Mouse (Mus musculus): ENCODE measurements around the gene Pde7b. TPM values are rescaled to one million over a fixed set of nuclear protein-coding genes. Genes with fewer than 3 reads are reported as not detected.

Pde7b gene
- polyA plus RNA-seq, 1 experiment = not detected

DNA sequence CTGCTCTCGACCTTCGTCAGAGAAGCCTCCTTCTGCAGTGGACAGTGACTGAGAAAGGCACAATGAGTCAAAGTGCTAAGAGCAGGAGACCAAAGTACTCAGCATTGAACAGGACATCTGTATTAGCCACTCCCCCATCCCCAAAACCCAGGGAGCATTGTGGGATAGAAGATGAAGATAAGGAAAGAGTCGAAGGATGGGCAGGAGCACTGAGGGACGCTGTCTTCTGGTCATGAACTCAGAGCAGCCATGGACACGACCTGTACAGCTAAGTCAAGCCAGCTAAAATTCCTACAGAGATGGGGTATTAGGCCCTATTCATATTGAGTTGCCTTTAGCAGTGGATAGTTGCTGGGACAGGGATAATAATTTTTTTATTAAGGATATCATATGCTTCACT lies 321.9 kb downstream of the Pde7b start:
- 84% methylated on average over 5 of the region's 5 CpGs for WGBS
- TF ChIP-seq POLR2A (IDR thresholded peaks at IDR 0.05; ENCODE audit: insufficient read depth, low read depth, low read length) (no peak), CTCF (IDR thresholded peaks at IDR 0.05; ENCODE audit: insufficient read depth, low read depth, low read length) (no peak)
- H3K4me1 ChIP-seq (ENCODE audit: control insufficient read depth, insufficient read depth, low read length) = no peaks in the 10 kb centered on the region

DNA sequence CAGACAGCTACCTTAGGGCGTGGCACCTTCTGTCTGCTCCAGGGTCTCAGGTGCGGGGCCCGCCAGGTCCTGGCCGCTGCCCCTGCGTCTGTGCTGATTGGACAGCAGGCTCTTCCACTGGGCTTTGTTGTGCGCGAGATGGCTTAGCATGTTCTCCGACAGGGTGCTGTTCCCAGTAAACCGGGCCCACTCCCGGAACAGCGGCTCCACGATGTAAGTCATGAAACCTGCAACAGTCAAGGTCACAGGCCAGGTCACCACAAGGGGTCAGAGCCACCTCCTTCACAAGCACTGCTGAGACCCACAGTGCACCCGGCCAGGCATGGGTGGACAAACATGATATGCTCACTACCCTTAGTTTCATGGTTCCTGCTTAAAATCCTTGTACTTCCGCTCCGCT lies 324.5 kb downstream of the Pde7b start:
- Histone ChIP-seq H3K4me3 (ENCODE audit: insufficient read depth, low read depth, low read length) (no peak overlapping the region), H3K4me1 (ENCODE audit: control insufficient read depth, insufficient read depth, low read length) (no peaks in the 10 kb centered on the region), H3K27ac (ENCODE audit: insufficient read depth, low read depth, low read length) (no peak overlapping the region)
- TF ChIP-seq CTCF (IDR thresholded peaks at IDR 0.05; ENCODE audit: insufficient read depth, low read depth, low read length) = no peak
- TF ChIP-seq POLR2A (IDR thresholded peaks at IDR 0.05; ENCODE audit: insufficient read depth, low read depth, low read length) = no peak
- WGBS = 85% methylated on average over 15 of the region's 15 CpGs

More for the DNA sequence above, 321.9 kb downstream of the Pde7b start:
- Histone ChIP-seq H3K4me3 (ENCODE audit: insufficient read depth, low read depth, low read length) (no peak overlapping the region), H3K27ac (ENCODE audit: insufficient read depth, low read depth, low read length) (no peak overlapping the region)

DNA sequence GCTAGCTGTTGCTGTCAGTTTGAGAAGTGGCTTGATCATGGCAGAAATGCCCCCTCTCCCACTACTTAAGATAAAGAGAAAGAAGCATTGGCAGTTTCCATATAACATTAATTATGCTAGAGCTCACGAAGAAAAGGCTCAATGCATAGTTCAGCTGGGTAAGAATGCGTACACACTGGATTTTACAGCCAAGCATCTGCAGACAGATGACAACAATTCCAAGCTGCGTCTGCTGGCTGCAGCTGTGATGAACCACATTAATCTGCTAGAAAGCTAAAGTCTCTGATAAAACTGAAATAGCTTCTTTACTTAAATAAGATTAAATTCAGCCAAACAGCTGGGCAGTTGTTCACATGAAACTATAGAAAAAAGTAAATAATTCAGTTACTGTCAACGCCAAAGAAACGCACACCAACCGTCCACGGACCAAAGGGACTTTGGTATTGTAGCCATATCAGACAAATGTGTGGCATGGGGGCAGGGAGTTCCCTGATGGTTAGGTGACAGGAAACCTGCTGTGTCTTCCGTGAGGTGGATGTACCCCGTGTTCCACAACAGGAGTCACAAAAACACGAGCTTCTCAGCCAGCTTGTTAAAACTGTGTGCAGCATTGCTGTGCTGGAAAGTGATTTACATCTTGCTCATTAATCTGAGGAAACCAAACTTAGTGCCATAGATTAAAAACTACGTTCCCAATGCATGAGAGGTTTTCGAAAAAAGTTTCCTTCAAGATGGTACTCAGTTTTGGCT lies 326.1 kb downstream of the Pde7b start:
- WGBS = 71% methylated on average over 12 of the region's 12 CpGs

DNA sequence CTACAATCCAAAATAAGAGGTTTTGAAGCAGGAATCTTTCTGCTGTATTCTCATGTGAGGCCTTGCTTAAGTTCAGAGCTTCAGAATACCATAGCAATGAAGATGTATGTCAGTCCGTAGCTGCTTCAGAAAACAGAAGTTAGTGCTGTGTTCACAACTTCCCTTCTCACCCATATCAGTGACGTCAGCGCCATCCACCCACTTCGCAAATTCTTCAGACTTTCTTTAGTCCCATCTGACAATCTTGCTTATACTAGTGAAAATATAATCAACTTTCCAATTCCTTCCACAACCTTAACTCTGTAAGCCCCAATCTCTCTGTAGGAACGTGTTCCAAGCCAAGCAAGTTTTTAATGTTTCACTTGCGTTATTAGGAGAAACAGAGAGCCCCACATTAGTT lies 326.7 kb downstream of the Pde7b start:
- no peak overlapping the region for H3K4me3 ChIP-seq (ENCODE audit: insufficient read depth, low read depth, low read length)
- H3K4me1 ChIP-seq (ENCODE audit: control insufficient read depth, insufficient read depth, low read length) = no peaks in the 10 kb centered on the region
- no peak for TF ChIP-seq POLR2A (IDR thresholded peaks at IDR 0.05; ENCODE audit: insufficient read depth, low read depth, low read length)
- TF ChIP-seq CTCF (IDR thresholded peaks at IDR 0.05; ENCODE audit: insufficient read depth, low read depth, low read length) = no peak
- H3K27ac ChIP-seq (ENCODE audit: insufficient read depth, low read depth, low read length) = no peak overlapping the region
- WGBS = 77% methylated on average over 6 of the region's 6 CpGs

More for the DNA sequence above, 326.1 kb downstream of the Pde7b start:
- Histone ChIP-seq H3K4me1 (ENCODE audit: control insufficient read depth, insufficient read depth, low read length) (no peaks in the 10 kb centered on the region), H3K4me3 (ENCODE audit: insufficient read depth, low read depth, low read length) (no peak overlapping the region), H3K27ac (ENCODE audit: insufficient read depth, low read depth, low read length) (no peak overlapping the region)
- TF ChIP-seq POLR2A (IDR thresholded peaks at IDR 0.05; ENCODE audit: insufficient read depth, low read depth, low read length) (no peak), CTCF (IDR thresholded peaks at IDR 0.05; ENCODE audit: insufficient read depth, low read depth, low read length) (no peak)

DNA sequence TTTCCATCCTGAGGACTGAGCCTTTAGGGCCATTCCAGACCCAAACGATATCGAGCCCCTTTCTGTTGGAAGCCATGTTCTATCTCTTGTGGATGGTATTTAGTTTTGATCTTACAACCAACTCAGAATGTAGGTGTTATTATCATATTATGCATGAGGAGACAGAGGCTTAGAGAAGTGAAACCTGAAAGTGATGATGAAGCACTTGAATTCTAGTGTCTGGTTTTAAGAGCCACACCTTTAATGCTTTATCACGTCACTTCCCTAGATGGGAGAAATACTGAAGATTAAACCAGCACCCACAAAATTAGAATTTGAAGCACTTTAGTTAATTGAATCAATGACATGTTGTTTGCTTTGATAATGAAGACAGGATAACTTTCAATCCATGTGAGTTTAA lies 329.1 kb downstream of the Pde7b start:
- no peak overlapping the region for H3K4me3 ChIP-seq (ENCODE audit: insufficient read depth, low read depth, low read length)
- TF ChIP-seq CTCF (IDR thresholded peaks at IDR 0.05; ENCODE audit: insufficient read depth, low read depth, low read length) = no peak
- no peak for TF ChIP-seq POLR2A (IDR thresholded peaks at IDR 0.05; ENCODE audit: insufficient read depth, low read depth, low read length)
- 95% methylated on average over 3 of the region's 3 CpGs for WGBS
- no peaks in the 10 kb centered on the region for H3K4me1 ChIP-seq (ENCODE audit: control insufficient read depth, insufficient read depth, low read length)
- no peak overlapping the region for H3K27ac ChIP-seq (ENCODE audit: insufficient read depth, low read depth, low read length)

DNA sequence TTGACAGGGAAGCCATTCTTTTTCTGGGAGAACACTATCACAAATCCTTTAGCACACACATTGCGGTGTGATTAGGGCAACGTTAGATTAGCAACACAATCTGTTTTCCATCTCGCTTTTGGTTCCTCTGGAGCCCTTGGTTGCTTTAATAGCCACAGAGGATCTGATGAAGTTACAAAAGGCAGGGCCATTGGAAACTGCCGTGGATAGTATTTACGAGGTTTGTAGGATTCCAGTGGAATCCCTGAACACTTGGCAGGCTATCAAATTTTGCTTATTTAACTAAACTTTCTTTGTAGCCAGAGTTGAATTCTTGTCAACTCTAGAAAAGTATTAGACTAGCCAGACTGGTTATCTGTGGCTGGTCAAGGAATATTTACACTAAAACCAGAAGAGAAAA lies 330.1 kb downstream of the Pde7b start:
- 60% methylated on average over 5 of the region's 5 CpGs for WGBS
- Histone ChIP-seq H3K27ac (ENCODE audit: insufficient read depth, low read depth, low read length) (no peak overlapping the region), H3K4me3 (ENCODE audit: insufficient read depth, low read depth, low read length) (no peak overlapping the region), H3K4me1 (ENCODE audit: control insufficient read depth, insufficient read depth, low read length) (no peaks in the 10 kb centered on the region)
- TF ChIP-seq CTCF (IDR thresholded peaks at IDR 0.05; ENCODE audit: insufficient read depth, low read depth, low read length) = no peak
- TF ChIP-seq POLR2A (IDR thresholded peaks at IDR 0.05; ENCODE audit: insufficient read depth, low read depth, low read length) = no peak

DNA sequence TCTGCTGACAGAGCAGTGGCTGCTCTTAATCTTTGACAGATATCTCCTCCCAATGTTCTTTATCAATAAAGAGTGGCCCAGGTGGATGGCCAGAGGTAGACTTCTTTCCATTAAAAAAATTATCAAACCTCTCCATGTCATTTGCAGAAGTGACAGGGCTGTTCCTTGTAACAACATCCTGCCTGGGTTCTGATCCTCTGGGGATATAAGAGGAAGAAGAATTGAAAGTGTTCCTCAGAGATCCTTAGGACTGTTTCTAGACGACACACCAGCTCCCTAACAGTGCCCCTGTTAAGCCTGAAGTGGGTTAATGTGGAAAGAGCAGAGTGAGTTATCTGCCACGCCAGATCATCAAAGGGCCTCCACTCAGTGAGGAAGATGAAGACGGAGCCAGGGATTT lies 334.3 kb downstream of the Pde7b start:
- TF ChIP-seq POLR2A (IDR thresholded peaks at IDR 0.05; ENCODE audit: insufficient read depth, low read depth, low read length) (no peak), CTCF (IDR thresholded peaks at IDR 0.05; ENCODE audit: insufficient read depth, low read depth, low read length) (no peak)
- no peak overlapping the region for H3K4me3 ChIP-seq (ENCODE audit: insufficient read depth, low read depth, low read length)
- WGBS = 83% methylated on average over 3 of the region's 3 CpGs
- H3K27ac ChIP-seq (ENCODE audit: insufficient read depth, low read depth, low read length) = no peak overlapping the region
- H3K4me1 ChIP-seq (ENCODE audit: control insufficient read depth, insufficient read depth, low read length) = no peaks in the 10 kb centered on the region

DNA sequence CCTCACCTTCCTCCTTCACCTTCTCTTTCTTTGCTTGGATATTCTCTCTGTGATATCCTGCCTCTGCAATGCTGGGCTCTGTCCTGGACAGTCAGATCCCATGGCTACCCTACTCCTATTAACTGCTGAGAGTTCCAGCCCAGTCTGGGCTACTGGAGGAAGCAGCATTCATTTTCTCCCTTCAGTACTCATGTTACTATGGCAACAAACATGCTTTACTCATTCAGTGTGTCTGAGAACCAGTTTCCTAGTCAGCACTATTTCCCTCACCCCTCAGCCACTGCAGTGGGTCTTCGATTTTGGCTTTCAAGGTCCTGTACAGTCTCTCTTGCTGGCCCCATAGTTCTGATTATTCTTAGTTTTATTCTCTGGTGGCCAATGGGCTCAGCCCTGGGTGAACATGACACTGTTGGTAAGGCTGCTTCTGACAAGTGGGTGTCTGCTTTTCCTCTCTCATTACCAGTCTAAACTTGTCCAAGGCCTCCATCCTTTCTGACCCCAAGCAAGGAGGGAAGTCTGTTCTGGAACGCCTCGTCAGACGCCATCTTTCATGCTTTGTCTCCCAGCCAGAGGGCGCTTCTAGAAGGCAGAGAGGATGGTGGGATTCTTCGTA lies 342.0 kb downstream of the Pde7b start:
- 73% methylated on average over 6 of the region's 6 CpGs for WGBS
- Histone ChIP-seq H3K4me1 (ENCODE audit: control insufficient read depth, insufficient read depth, low read length) (no peaks in the 10 kb centered on the region; the same call in 1 of the 2 replicates), H3K27ac (ENCODE audit: insufficient read depth, low read depth, low read length) (no peak overlapping the region), H3K4me3 (ENCODE audit: insufficient read depth, low read depth, low read length) (no peak overlapping the region)
- no peak for TF ChIP-seq CTCF (IDR thresholded peaks at IDR 0.05; ENCODE audit: insufficient read depth, low read depth, low read length)
- no peak for TF ChIP-seq POLR2A (IDR thresholded peaks at IDR 0.05; ENCODE audit: insufficient read depth, low read depth, low read length)

DNA sequence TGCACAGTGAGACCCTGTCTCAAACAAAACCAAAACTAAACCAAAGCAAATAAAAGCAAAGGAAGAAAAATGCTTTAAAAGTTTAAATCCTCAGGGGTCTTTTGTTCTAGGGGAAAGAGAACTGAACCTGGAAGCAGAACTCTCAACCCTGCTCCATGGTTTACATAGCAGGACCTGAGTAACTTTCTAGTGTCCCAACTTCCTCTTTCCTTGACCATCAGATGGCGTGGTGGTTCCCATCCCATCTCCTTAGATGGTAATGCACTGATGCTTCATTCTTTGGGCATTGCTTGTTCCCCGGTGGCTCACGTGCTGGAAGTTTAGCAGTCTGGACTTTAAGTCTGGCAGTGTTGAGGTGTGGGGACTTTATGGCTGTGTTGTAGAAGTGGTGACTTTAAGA lies 343.5 kb downstream of the Pde7b start:
- no peaks in the 10 kb centered on the region; the same call in 1 of the 2 replicates for H3K4me1 ChIP-seq (ENCODE audit: control insufficient read depth, insufficient read depth, low read length)
- 98% methylated on average over 3 of the region's 3 CpGs for WGBS
- no peak overlapping the region for H3K27ac ChIP-seq (ENCODE audit: insufficient read depth, low read depth, low read length)
- TF ChIP-seq CTCF (IDR thresholded peaks at IDR 0.05; ENCODE audit: insufficient read depth, low read depth, low read length) = no peak
- H3K4me3 ChIP-seq (ENCODE audit: insufficient read depth, low read depth, low read length) = no peak overlapping the region
